Mouse (Mus musculus) spleen, adult 18-20 months (tissue): Measurements from ENCODE around the gene Elovl6.

Experiments used
- DNase-seq, 2 experiments: peaks; one replicate each; pipeline ENCODE4 v3.0.0; 2022; ENCODE audit warnings: mixed read lengths in 2 of 2

Elovl6 gene

GRCm38 (mm10) chr3:129649586-129650292 is 117.6 kb downstream of the Elovl6 start:
- no peak for DNase-seq

- no peak for DNase-seq
These were observed 118.1 kb downstream of the Elovl6 start for GRCm38 (mm10) chr3:129650293-129650612.

GRCm38 (mm10) chr3:129650931-129651330 is 118.8 kb downstream of the Elovl6 start:
- DNase-seq, result no peak

- no peak for DNase-seq
These were observed 119.6 kb downstream of the Elovl6 start for GRCm38 (mm10) chr3:129651765-129652164.

GRCm38 (mm10) chr3:129652476-129652875 is 120.3 kb downstream of the Elovl6 start:
- DNase-seq, result no peak

- DNase-seq, result no peak
These were observed 124.4 kb downstream of the Elovl6 start for GRCm38 (mm10) chr3:129656540-129656939.

- DNase-seq, result no peak
These were observed 125.1 kb downstream of the Elovl6 start for GRCm38 (mm10) chr3:129657222-129657621.

GRCm38 (mm10) chr3:129657775-129658174 is 125.6 kb downstream of the Elovl6 start:
- no peak for DNase-seq

- peak; percentile 10 to 32 for DNase-seq
These were observed 126.6 kb downstream of the Elovl6 start for GRCm38 (mm10) chr3:129658776-129659175.

- DNase-seq, result no peak
These were observed 131.8 kb downstream of the Elovl6 start for GRCm38 (mm10) chr3:129663906-129664305.

- DNase-seq, result no peak
These were observed 143.8 kb downstream of the Elovl6 start for GRCm38 (mm10) chr3:129675923-129676322.

- no peak for DNase-seq
These were observed 148.1 kb downstream of the Elovl6 start for GRCm38 (mm10) chr3:129680258-129680657.

GRCm38 (mm10) chr3:129681841-129682240 is 149.7 kb downstream of the Elovl6 start:
- no peak for DNase-seq

GRCm38 (mm10) chr3:129682389-129682788 is 150.2 kb downstream of the Elovl6 start:
- DNase-seq, result no peak

- peak in 1 of 2 experiments; percentile 29 for DNase-seq
These were observed 151.0 kb downstream of the Elovl6 start for GRCm38 (mm10) chr3:129683060-129683679.

GRCm38 (mm10) chr3:129686196-129686595 is 154.0 kb downstream of the Elovl6 start:
- no peak for DNase-seq

- DNase-seq, result peak in 1 of 2 experiments; percentile 38
These were observed 154.7 kb downstream of the Elovl6 start for GRCm38 (mm10) chr3:129686698-129687333.

- DNase-seq, result no peak
These were observed 155.3 kb downstream of the Elovl6 start for GRCm38 (mm10) chr3:129687429-129687828.
